Mouse (Mus musculus) liver, postnatal 0 days (tissue): ENCODE measurements at regions not wholly inside any gene's neighbourhood (a gene's known extent, or its start where the extent isn't known, plus 50 kb on each side); places are given as distances from the start of the nearest gene placed in this dataset.

Experiments
- ATAC-seq: fragments of 200-750 bp; cut with Nextera tagmentation; 2 replicates; pipeline ENCODE4 v1.8.0; 2017; ENCODE audit warnings: mild to moderate bottlenecking, moderate library complexity
- DNase-seq: peaks from one replicate; pipeline ENCODE4 v3.0.0-alpha.2; 2016
- H3K27ac ChIP-seq: fragments of 300-500 bp; sonication (generic); 2 replicates; pipeline ENCODE4 v1.5.1; 2014; ENCODE audit warnings: antibody characterized with exemption, moderate library complexity, mild to moderate bottlenecking, low read depth
- H3K27me3 ChIP-seq: fragments of 300-500 bp; sonication (generic); 2 replicates; pipeline ENCODE4 v1.6.1; 2014; ENCODE audit warnings: low read length, control low read depth, mixed read lengths; ENCODE audit not compliant: insufficient read depth
- H3K36me3 ChIP-seq: fragments of 300-500 bp; sonication (generic); replicated peaks from 2 replicates; pipeline ENCODE4 v1.6.1; 2014; ENCODE audit warnings: mild to moderate bottlenecking, control low read depth, low read length, moderate library complexity, mixed read lengths; ENCODE audit not compliant: insufficient read depth
- H3K4me1 ChIP-seq: fragments of 300-500 bp; sonication (generic); 2 replicates; pipeline ENCODE4 v1.6.1; 2014; ENCODE audit warnings: antibody characterized with exemption, mild to moderate bottlenecking, control low read depth; ENCODE audit not compliant: insufficient read depth
- H3K4me2 ChIP-seq: fragments of 300-500 bp; sonication (generic); 2 replicates; pipeline ENCODE4 v1.6.1; 2014; ENCODE audit warnings: low read depth, mild to moderate bottlenecking, low read length, moderate library complexity, mixed read lengths
- H3K4me3 ChIP-seq: fragments of 300-500 bp; sonication (generic); 2 replicates; pipeline ENCODE4 v1.5.1; 2014; ENCODE audit warnings: low read depth, low read length
- H3K9ac ChIP-seq: fragments of 300-500 bp; sonication (generic); replicated peaks from 2 replicates; pipeline ENCODE4 v1.6.1; 2014; ENCODE audit warnings: mild to moderate bottlenecking, moderate library complexity
- H3K9me3 ChIP-seq: fragments of 300-500 bp; sonication (generic); 2 replicates; pipeline ENCODE4 v1.6.1; 2016; ENCODE audit warnings: mild to moderate bottlenecking, control low read depth, low read length, mixed read lengths
- CTCF ChIP-seq: sonication (generic); IDR thresholded peaks from 2 replicates; pipeline ENCODE4 v1.5.1; 2016; ENCODE audit warnings: antibody characterized with exemption, low read depth
- EP300 ChIP-seq: IDR thresholded peaks from 2 replicates; pipeline ENCODE4 v1.6.1; 2016; ENCODE audit warnings: antibody characterized with exemption, low read depth, mild to moderate bottlenecking
- WGBS: fragments of 180-500 bp; shearing (Covaris S2); extraction: QIAGEN DNeasy Blood & Tissue Kit; methylation state at CpG from one replicate; pipeline ENCODE4 v1.1.7; 2014; ENCODE audit not compliant: insufficient replicate concordance; 5-methylcytosine and 5-hydroxymethylcytosine counted together

DNA sequence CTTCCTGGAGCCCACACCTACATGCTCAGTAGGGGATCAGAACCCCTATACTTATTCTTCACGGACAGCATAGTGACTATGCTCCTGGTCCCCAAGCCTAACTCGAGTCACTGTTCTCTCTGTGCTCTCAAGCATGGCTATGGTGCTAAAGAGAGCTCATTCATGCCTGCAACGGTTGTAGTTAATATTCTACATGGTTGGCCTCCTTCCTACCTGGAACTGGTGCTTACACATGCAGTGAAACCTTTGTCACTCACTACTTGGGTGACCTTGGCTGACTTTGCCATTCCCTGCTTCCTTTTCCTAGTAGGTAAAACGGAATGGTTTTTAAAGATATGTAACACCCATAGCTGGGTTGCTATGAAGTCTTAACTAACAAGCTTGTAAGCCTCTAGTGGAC, 70.3 kb upstream of the Gadd45a start:
- ATAC-seq (peak; percentile 64), DNase-seq (no peak)
- TF ChIP-seq EP300 (no peak), CTCF (no peak)

DNA sequence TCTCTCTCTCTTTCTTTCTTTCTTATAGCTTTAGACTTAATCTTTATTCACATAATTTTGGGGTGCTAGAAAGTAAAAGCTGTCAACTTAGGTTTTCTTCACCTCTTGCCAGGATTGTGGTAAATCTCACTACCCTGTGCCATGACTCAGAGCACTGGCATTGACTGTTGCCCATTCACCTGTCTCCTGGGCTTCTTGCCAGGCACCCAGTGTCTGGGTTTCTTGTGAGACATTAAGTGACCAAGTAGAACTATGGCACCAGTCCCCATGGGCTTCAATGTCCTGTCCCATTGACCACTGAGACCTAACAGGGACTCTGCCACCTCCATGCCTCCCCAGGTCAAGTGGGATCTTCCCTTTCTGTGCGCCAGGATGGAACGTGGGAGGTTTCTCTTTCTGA, 69.2 kb upstream of the Gadd45a start:
- Histone ChIP-seq H3K4me1 (peaks cover 19% of the 10 kb centered on the region; the same call in 1 of the 2 replicates), H3K27ac (no peak overlapping the region), H3K9ac (no peak overlapping the region), H3K27me3 (no peaks in the 10 kb centered on the region), H3K9me3 (no peaks in the 10 kb centered on the region), H3K4me2 (no peak overlapping the region), H3K36me3 (no peaks in the 10 kb centered on the region), H3K4me3 (no peak overlapping the region)
- ATAC-seq, result no peak
- TF ChIP-seq EP300, result no peak
- TF ChIP-seq CTCF, result no peak
- no peak for DNase-seq
- WGBS, result 71% methylated on average over 2 of the region's 2 CpGs

More for the DNA sequence above, 70.3 kb upstream of the Gadd45a start:
- no peak overlapping the region for H3K9ac ChIP-seq
- no peaks in the 10 kb centered on the region for H3K27me3 ChIP-seq
- no peaks in the 10 kb centered on the region for H3K36me3 ChIP-seq
- H3K4me3 ChIP-seq, result no peak overlapping the region
- 60% methylated on average over 4 of the region's 4 CpGs for WGBS
- H3K4me2 ChIP-seq, result no peak overlapping the region
- H3K27ac ChIP-seq, result peak overlapping the region; percentile 41; the same call in 1 of the 2 replicates
- no peaks in the 10 kb centered on the region for H3K9me3 ChIP-seq
- peaks cover 13% of the 10 kb centered on the region; the same call in 1 of the 2 replicates for H3K4me1 ChIP-seq

DNA sequence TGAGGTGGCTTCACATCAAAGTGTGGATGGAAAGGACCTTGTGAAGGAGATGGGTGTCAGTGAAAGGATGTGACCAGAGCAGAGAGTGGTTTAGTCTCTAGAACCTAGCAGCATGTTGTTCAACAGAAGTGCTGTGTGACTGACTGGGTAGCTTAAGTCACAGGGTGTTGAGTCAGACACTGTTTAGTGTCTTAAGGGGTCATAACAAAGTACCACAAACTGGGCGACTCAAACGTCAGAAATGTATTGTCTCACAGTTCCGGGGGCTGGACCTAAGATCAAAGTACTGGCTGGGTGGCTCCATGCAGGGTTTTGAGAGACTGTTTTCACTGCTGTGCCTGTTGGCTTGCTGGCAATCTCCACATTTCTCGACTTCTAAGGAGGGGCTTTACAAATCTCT, 68.1 kb upstream of the Gadd45a start:
- Histone ChIP-seq H3K36me3 (no peaks in the 10 kb centered on the region), H3K9ac (no peak overlapping the region), H3K4me2 (no peak overlapping the region), H3K27me3 (no peaks in the 10 kb centered on the region), H3K9me3 (no peaks in the 10 kb centered on the region), H3K27ac (no peak overlapping the region), H3K4me3 (no peak overlapping the region), H3K4me1 (peaks cover 19% of the 10 kb centered on the region; the same call in 1 of the 2 replicates)
- no peak for DNase-seq
- no peak for TF ChIP-seq EP300
- TF ChIP-seq CTCF, result no peak
- no peak for ATAC-seq
- 27% methylated on average over 4 of the region's 4 CpGs for WGBS

DNA sequence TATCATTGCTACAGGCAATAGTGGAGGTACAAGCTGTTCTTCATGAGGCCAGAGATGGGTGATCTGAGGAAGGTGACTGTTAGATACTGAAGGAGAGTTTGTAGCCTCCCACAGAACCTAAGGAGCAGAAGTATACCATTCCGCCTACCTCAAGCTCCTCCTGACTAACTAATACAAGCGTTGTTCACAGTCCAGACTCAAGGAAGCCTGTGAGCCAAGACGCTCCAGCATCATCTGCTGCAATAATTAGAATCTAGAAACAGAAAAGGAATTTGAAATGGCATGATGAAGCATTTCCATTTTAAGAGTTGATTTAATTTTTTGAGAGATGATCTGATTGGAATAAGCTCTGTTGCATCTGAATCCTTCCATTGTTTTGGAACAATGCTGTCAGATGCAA, 66.9 kb upstream of the Gadd45a start:
- Histone ChIP-seq H3K27me3 (no peaks in the 10 kb centered on the region), H3K4me2 (no peak overlapping the region), H3K4me3 (no peak overlapping the region), H3K36me3 (no peaks in the 10 kb centered on the region), H3K9me3 (no peaks in the 10 kb centered on the region), H3K4me1 (peaks cover 19% of the 10 kb centered on the region; the same call in 1 of the 2 replicates), H3K27ac (no peak overlapping the region), H3K9ac (no peak overlapping the region)
- DNase-seq, result no peak
- TF ChIP-seq EP300 (no peak), CTCF (no peak)
- WGBS, result 73% methylated on average over 3 of the region's 3 CpGs
- no peak for ATAC-seq

DNA sequence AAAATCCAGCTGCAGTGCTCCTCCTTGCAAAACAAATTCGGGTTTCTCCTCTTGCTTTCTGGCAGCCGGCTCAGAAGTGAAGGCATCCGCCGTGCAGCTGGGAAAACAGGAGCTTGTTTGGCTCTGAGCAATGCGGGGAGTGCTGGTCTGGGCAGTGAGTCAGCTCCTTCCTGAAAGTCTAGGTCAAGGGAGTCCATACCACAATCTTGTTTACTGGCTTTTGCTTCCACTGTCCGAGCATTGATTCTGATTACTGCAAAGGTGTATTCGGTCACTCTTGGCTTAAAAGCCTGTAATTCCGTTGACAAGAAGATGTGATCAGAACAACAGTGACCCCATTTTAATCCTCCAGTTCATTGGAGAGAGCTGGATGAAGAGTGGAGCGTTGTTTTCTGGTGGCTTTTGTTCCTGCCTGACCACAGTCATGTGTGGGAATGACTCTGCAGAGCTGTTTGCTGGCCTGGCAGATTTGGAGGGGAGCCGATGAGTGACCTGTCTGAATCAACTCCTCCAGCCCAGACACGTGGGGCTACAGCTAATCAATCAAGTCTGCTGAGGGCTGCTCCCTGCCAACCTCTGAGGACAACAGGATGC, 65.4 kb upstream of the Gadd45a start:
- Histone ChIP-seq H3K27me3 (no peaks in the 10 kb centered on the region), H3K36me3 (no peaks in the 10 kb centered on the region), H3K4me2 (peak overlapping the region; percentile 41; the same call in 1 of the 2 replicates), H3K9me3 (no peaks in the 10 kb centered on the region), H3K27ac (peak overlapping the region; percentile 31; the same call in 1 of the 2 replicates), H3K4me3 (0 out of 2 replicates have a peak overlapping the region, but pooled peaks have one; percentile 4), H3K4me1 (peaks cover 16% of the 10 kb centered on the region; the same call in 1 of the 2 replicates), H3K9ac (no peak overlapping the region)
- peak; percentile 57 for DNase-seq
- 22% methylated on average over 11 of the region's 11 CpGs for WGBS
- peak; percentile 89 for ATAC-seq
- TF ChIP-seq CTCF (no peak), EP300 (0 out of 2 replicates have a peak, but pooled peaks have one; percentile 18)

DNA sequence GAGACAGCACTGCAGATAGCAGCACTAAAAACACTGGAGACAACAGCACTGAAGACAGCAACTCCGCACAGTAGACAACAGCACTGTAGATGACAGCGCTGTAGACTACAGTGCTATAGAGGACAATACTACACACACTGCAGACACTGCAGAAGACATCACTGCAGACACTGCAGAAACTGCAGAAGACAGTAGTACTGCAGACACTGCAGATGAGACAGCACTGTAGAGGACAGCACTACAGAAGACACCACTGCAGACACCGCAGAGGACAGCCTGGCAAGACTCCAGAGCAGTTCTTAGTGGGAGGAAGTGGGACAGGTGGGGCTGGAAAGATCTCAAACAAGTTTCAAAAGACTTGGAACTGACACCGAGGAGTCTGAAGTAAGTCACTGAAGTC, 64.8 kb upstream of the Gadd45a start:
- peak; percentile 42 for ATAC-seq

More for the DNA sequence above, 64.8 kb upstream of the Gadd45a start:
- no peak for TF ChIP-seq EP300
- no peak for TF ChIP-seq CTCF
- DNase-seq, result no peak
- Histone ChIP-seq H3K4me2 (peak overlapping the region; percentile 41; the same call in 1 of the 2 replicates), H3K4me1 (peaks cover 16% of the 10 kb centered on the region; the same call in 1 of the 2 replicates), H3K9me3 (no peaks in the 10 kb centered on the region), H3K4me3 (0 out of 2 replicates have a peak overlapping the region, but pooled peaks have one; percentile 4), H3K36me3 (no peaks in the 10 kb centered on the region), H3K27ac (peak overlapping the region; percentile 31; the same call in 1 of the 2 replicates), H3K9ac (no peak overlapping the region), H3K27me3 (no peaks in the 10 kb centered on the region)
- 46% methylated on average over 4 of the region's 4 CpGs for WGBS
